Mouse (Mus musculus) cerebellum, adult (tissue): Measurements from ENCODE around the gene Ppp3ca.

ENCODE experiments used
- ATAC-seq: cut with Nextera tagmentation; 2 replicates; pipeline ENCODE4 v1.9.2; 2017; ENCODE audit warnings: mild to moderate bottlenecking, moderate library complexity, mixed read lengths; ENCODE audit not compliant: insufficient number of reproducible peaks, low FRiP score, low TSS enrichment

Ppp3ca gene

DNA sequence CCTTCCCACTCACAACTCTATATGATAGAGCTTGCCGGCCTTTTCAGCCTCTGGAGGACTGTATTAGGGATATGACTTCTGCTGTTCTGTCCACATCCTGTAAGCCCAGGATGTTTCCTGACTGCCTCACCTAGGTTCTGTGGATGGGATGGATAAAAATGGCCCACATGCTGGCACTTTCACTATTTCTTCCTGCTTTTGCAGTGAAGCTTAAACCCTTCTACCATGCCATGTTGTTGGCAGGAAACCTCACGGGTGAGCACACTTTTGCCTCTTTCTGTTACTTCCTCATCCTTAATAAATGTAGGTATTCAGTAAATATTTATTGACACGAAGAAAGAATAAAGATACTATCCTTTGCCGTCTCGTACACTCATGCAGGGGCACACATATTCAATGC is 48.5 kb downstream of the Ppp3ca start:
- ATAC-seq: no peak

- no peak for ATAC-seq
Observed at GRCm38 (mm10) chr3:136721241-136721640, 51.3 kb downstream of the Ppp3ca start.

GRCm38 (mm10) chr3:136721804-136722427 is 52.0 kb downstream of the Ppp3ca start:
- no peak for ATAC-seq

GRCm38 (mm10) chr3:136722493-136722892 is 52.6 kb downstream of the Ppp3ca start:
- no peak for ATAC-seq

DNA sequence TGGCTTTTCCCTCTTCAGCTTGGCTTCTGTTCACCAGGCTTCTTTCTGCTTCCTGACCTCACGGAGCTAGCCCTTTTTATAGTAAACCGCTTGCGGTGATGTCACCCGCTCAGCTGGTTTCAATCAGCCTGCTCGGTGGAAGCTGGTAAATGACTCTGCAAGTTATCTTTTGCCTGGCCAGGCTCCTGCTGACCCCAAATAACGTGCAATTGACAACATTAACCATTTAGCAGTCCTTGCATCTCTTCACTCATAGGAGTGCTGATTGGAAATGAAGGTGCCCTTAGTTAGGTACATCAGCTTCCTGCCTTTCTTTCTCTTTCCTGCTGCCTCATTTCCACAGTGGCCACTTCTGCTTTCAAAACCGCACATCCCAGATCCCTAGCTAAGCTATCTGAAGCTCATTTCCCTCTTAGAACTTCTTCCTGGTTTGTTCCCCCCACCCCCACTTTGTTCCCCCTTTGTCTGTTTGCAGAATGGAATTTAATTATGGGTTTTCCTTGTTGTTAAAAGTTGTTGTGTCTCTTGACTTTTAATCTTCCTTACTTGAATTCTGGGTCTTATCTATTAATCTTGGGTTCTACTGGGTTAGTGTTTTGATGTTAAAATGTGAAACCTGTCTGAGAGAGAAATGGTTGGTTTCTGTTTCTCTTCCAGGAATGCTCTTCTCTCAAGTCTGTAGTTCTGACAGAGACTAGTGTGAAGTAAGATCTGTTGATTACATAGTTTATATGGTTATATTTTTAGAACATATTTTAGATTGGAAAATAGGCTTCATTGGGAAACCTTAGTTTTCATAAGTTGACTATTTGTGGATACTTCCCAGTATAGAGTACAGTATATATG is 55.6 kb downstream of the Ppp3ca start:
- ATAC-seq: peak; percentile 97

- no peak for ATAC-seq
Observed at GRCm38 (mm10) chr3:136727877-136728276, 58.0 kb downstream of the Ppp3ca start.

- ATAC-seq: no peak
Observed at GRCm38 (mm10) chr3:136729978-136730377, 60.1 kb downstream of the Ppp3ca start.

DNA sequence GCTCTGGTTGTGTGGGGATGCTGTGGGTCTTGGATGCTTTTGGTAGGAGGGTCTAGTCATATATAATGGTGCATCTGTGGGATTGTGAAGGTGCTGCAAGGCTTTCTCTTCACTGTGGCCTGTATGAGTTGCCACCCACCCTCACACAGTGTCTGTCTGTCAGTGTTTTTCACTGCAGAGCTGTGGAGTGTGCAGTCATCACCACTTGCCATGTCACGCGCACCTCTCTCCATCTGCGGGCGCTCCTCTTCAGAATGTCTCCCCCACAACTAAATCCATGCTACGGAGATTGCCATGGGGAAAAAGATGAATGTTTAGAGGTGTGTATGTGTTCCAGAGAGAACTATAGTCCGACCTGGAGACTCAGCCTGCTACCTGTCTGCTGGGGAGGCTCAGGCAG is 61.7 kb downstream of the Ppp3ca start:
- no peak for ATAC-seq

GRCm38 (mm10) chr3:136736021-136736420 is 66.1 kb downstream of the Ppp3ca start:
- ATAC-seq: no peak

DNA sequence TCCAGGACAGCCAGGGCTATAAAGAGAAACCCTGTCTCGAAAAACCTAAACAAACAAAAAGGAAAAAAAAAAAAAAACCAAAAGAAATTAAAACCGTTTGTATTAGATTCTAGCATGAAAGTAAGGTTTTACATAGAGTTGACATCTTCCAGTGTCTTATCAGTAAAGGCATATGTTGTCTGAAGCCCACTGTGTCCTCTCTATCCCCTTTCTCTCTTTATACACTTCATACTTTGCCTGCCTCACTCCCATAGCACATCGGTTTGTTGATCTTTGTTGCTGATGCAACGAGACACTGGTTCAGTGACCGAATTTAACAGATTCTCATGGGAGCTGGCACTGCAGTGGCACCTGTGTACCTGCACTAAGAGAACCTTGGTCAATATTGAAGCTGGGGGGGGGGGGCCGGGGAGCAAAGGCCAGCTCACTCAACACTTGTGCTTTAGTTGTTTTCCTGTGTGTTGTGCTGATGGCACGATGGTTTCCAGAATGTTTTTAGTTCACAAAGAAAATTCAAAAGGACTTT is 66.9 kb downstream of the Ppp3ca start:
- ATAC-seq: no peak

- ATAC-seq: no peak
Observed at GRCm38 (mm10) chr3:136738474-136738873, 68.5 kb downstream of the Ppp3ca start.

DNA sequence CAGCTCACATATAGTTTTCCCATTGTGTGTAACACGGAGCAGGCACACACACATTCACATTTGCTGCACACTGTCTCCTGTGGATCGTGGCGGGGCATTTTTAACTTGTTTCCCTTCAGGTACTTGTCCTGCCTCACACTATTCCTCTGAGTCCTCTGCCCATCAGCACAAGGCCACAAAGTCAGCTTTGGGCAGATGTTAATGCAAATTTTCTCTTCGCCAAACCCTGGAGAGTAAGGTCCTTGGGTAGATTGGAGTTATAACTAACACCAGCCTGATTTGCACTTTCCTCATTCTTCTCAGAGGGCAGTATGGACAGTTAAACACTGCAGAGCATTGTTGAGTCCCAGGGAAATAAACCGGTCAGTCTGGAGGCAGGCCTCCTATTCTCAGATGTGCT is 69.0 kb downstream of the Ppp3ca start:
- no peak for ATAC-seq

- ATAC-seq: no peak
Observed at GRCm38 (mm10) chr3:136741659-136742058, 71.7 kb downstream of the Ppp3ca start.

GRCm38 (mm10) chr3:136742258-136743057 is 72.5 kb downstream of the Ppp3ca start:
- no peak for ATAC-seq

GRCm38 (mm10) chr3:136744295-136744897 is 74.5 kb downstream of the Ppp3ca start:
- ATAC-seq: no peak

DNA sequence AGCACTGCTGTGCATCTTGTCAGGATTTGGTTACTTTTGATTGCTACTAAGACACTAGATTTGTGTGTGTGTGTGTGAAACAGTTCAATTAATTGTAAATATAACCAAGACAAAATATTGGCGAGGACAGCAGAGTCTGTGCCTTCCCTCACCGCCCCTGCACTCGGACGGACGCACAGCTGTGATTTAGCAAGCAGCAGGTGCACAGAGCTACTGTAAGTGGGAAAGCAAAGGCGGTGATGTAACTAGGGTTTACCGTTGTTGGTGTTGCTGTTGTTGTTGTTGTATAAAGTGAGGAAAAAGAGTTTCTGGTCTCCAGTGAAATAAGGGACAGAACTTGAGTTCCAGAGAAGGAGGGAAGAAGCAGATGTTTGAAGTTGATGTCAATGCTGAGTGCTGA is 75.5 kb downstream of the Ppp3ca start:
- no peak for ATAC-seq

DNA sequence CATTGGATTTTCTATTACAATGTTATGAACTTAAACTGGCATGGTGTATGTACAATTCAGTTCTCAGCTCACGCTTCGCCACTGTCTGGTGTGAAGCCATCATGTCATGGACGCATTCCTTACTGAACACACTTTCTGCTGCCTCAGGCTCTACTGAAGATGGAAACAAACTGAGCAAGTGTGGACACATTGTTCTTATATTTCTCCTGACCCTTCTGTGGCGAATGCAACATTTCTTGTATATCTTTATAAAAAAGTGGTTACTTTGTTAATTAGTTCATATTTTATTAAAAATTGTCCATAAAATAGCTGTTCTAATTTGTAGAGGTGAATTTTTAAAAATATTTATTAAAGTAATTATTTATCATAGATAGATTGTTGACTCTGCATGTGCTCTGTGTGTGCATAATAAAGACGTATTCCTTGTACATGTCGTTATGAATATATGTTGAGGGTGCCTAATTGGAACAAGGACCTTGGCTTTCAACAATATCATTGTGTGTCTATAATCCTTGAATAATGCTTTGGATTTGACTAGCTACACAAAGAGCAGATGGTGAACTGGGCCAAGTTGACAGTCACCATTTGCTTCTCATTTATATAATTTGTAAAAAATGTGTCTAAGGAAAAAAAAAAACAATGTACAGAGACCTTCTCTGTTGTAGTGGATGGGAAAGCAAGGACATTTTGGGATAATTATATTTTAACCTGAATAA is 79.0 kb downstream of the Ppp3ca start:
- ATAC-seq: 0 out of 2 replicates have a peak, but pooled peaks have one; percentile 47

- no peak for ATAC-seq
Observed at GRCm38 (mm10) chr3:136749477-136749797, 79.5 kb downstream of the Ppp3ca start.

GRCm38 (mm10) chr3:136749951-136750350 is 80.0 kb downstream of the Ppp3ca start:
- no peak for ATAC-seq
